Mouse (Mus musculus) kidney, adult 9 months (tissue): ENCODE measurements at regions not wholly inside any gene's neighbourhood (a gene's known extent, or its start where the extent isn't known, plus 50 kb on each side); places are given as distances from the start of the nearest gene placed in this dataset.

Source experiments
- DNase-seq: peaks from one replicate; pipeline ENCODE4 v3.0.0; 2022

GRCm38 (mm10) chr2:27812946-27813345 lies 73.3 kb upstream of the Col5a1 start:
- DNase-seq, result no peak

GRCm38 (mm10) chr2:27813370-27813769 lies 72.9 kb upstream of the Col5a1 start:
- DNase-seq, result no peak

- peak; percentile 34 for DNase-seq
Observed at GRCm38 (mm10) chr2:27818656-27819055, 67.6 kb upstream of the Col5a1 start.

- no peak for DNase-seq
Observed at GRCm38 (mm10) chr2:27826826-27827225, 59.4 kb upstream of the Col5a1 start.

- no peak for DNase-seq
Observed at GRCm38 (mm10) chr2:27827582-27827981, 58.6 kb upstream of the Col5a1 start.

- DNase-seq, result no peak
Observed at GRCm38 (mm10) chr2:27828237-27828636, 58.0 kb upstream of the Col5a1 start.

- DNase-seq, result no peak
Observed at GRCm38 (mm10) chr2:27829551-27829950, 56.7 kb upstream of the Col5a1 start.

GRCm38 (mm10) chr2:27834971-27835370 lies 51.3 kb upstream of the Col5a1 start:
- no peak for DNase-seq

GRCm38 (mm10) chr2:27835758-27836460 lies 50.3 kb upstream of the Col5a1 start:
- DNase-seq, result no peak
